Mouse (Mus musculus): ENCODE data around the gene Lrrc52. TPM values are rescaled to one million over a fixed set of nuclear protein-coding genes. Genes with fewer than 3 reads are reported as not detected.
A peak's percentile ranks its signal among the peaks of the same experiment; 100 is the strongest.

Gene Lrrc52
- total and polyA plus RNA-seq, 2 experiments from 2014 or later = not detected

DNA sequence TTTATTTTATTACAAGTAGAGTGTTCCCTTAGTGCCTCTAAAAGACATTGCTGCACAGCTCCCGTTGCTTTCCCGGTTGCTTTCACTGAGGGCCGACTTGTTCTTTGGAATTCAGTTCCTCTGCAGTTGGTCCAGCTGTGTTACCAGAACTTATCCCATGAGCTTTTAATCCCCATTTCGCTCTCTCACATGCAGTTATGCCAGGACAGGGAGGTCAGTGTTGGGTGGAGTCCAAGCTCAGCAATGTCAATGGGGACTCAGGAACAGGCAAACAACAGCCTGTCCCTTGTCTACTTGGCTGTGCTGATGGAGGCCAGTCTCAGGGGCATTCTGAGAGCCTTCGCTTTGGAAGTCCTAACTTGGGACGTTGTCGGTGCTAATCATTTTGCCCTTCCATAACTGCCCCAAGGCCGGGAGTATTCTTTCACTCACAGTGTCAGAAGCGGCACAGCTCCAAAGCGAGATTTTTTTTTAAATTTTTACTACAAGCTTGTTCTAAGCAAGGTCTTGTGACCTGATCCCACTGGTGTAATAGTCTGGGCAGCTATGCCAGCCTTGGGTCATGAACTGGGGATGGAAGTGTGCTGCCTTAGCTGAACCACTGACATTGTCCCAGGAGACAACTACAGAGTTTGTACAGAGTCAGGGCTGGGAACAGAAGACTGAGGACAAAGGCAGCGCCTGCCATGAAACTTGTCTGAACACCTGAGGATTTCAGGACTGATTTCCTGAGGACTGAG is 43.9 kb downstream of the Lrrc52 start:
- ATAC-seq (no peak), DNase-seq (no peak)
- Histone ChIP-seq H3K36me3 (ENCODE audit: insufficient read depth) (no peaks in the 10 kb centered on the region), H3K27ac (ENCODE audit: low read depth, low read length) (no peak overlapping the region), H3K4me1 (ENCODE audit: insufficient read depth) (no peaks in the 10 kb centered on the region), H3K4me2 (ENCODE audit: low read depth) (no peak overlapping the region), H3K9ac (no peak overlapping the region), H3K9me3 (ENCODE audit: low read length) (no peaks in the 10 kb centered on the region), H3K4me3 (ENCODE audit: low read depth, low read length) (no peak overlapping the region), H3K27me3 (ENCODE audit: insufficient read depth, low read length) (no peaks in the 10 kb centered on the region)
- 69% methylated on average over 11 of the region's 11 CpGs for WGBS
- no peak for TF ChIP-seq CTCF (IDR thresholded peaks at IDR 0.05; ENCODE audit: low read depth)

- Histone ChIP-seq H3K27ac (ENCODE audit: low read depth, low read length) (no peak overlapping the region), H3K27me3 (ENCODE audit: insufficient read depth, low read length) (no peaks in the 10 kb centered on the region), H3K4me1 (ENCODE audit: insufficient read depth) (no peaks in the 10 kb centered on the region), H3K4me3 (ENCODE audit: low read depth, low read length) (no peak overlapping the region), H3K36me3 (ENCODE audit: insufficient read depth) (no peaks in the 10 kb centered on the region), H3K4me2 (ENCODE audit: low read depth) (no peak overlapping the region), H3K9me3 (ENCODE audit: low read length) (no peaks in the 10 kb centered on the region), H3K9ac (no peak overlapping the region)
- WGBS = 4% methylated on average over 7 of the region's 7 CpGs
- peak; percentile 97 for TF ChIP-seq CTCF (IDR thresholded peaks at IDR 0.05; ENCODE audit: low read depth)
- DNase-seq (peak; percentile 91), ATAC-seq (peak; percentile 69; the same call in 1 of the 2 replicates)
Observed at GRCm38 (mm10) chr1:167414846-167415245, 51.7 kb downstream of the Lrrc52 start.

- TF ChIP-seq CTCF (IDR thresholded peaks at IDR 0.05; ENCODE audit: low read depth) = no peak
- Histone ChIP-seq H3K27me3 (ENCODE audit: insufficient read depth, low read length) (no peaks in the 10 kb centered on the region), H3K4me1 (ENCODE audit: insufficient read depth) (no peaks in the 10 kb centered on the region), H3K9me3 (ENCODE audit: low read length) (no peaks in the 10 kb centered on the region), H3K9ac (no peak overlapping the region), H3K4me3 (ENCODE audit: low read depth, low read length) (no peak overlapping the region), H3K4me2 (ENCODE audit: low read depth) (no peak overlapping the region), H3K36me3 (ENCODE audit: insufficient read depth) (no peaks in the 10 kb centered on the region), H3K27ac (ENCODE audit: low read depth, low read length) (no peak overlapping the region)
- no peak for ATAC-seq
- 75% methylated on average over 12 of the region's 12 CpGs for WGBS
- DNase-seq = no peak
Observed at GRCm38 (mm10) chr1:167411991-167412715, 54.4 kb downstream of the Lrrc52 start.

DNA sequence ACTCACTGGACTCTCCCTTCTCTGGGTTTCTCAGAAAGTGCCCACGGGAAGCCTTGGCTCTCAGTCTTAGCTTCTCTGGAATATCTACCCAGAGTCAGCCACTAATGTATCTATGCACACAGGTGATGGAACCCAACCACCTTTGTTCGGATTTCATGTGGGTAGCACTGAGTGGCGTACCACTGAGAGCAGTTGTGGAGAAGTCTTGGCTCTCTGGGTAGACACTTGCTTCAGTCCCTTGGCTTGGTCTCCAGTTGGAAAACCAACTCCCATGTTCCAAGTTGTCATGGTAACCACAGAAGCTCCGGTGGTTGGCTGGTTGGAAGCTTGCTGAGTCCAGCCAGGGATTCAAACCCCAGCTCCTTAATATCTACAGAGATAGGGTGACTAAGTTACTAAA is 57.0 kb downstream of the Lrrc52 start:
- ATAC-seq = no peak
- WGBS = 73% methylated on average over 4 of the region's 4 CpGs

GRCm38 (mm10) chr1:167405237-167405636 is 61.3 kb downstream of the Lrrc52 start:
- Histone ChIP-seq H3K9me3 (ENCODE audit: low read length) (no peaks in the 10 kb centered on the region), H3K4me3 (ENCODE audit: low read depth, low read length) (no peak overlapping the region), H3K27me3 (ENCODE audit: insufficient read depth, low read length) (no peaks in the 10 kb centered on the region; the same call in 1 of the 2 replicates), H3K27ac (ENCODE audit: low read depth, low read length) (no peak overlapping the region), H3K4me2 (ENCODE audit: low read depth) (no peak overlapping the region), H3K36me3 (ENCODE audit: insufficient read depth) (no peaks in the 10 kb centered on the region), H3K9ac (no peak overlapping the region), H3K4me1 (ENCODE audit: insufficient read depth) (no peaks in the 10 kb centered on the region)
- ATAC-seq (no peak), DNase-seq (no peak)
- TF ChIP-seq CTCF (IDR thresholded peaks at IDR 0.05; ENCODE audit: low read depth) = no peak
- 89% methylated on average over 4 of the region's 4 CpGs for WGBS

More for the DNA sequence above, 57.0 kb downstream of the Lrrc52 start:
- Histone ChIP-seq H3K9me3 (ENCODE audit: low read length) (no peaks in the 10 kb centered on the region), H3K4me3 (ENCODE audit: low read depth, low read length) (no peak overlapping the region), H3K36me3 (ENCODE audit: insufficient read depth) (no peaks in the 10 kb centered on the region), H3K27ac (ENCODE audit: low read depth, low read length) (no peak overlapping the region), H3K4me2 (ENCODE audit: low read depth) (no peak overlapping the region), H3K27me3 (ENCODE audit: insufficient read depth, low read length) (no peaks in the 10 kb centered on the region), H3K9ac (no peak overlapping the region), H3K4me1 (ENCODE audit: insufficient read depth) (no peaks in the 10 kb centered on the region)
- DNase-seq = no peak
- TF ChIP-seq CTCF (IDR thresholded peaks at IDR 0.05; ENCODE audit: low read depth) = no peak

Other genes starting within 250 kb of the Lrrc52 start
- 80.7 and 82.2 TPM in 2 replicates for gene Uck2, start 181.5 kb downstream of the Lrrc52 start, total RNA-seq (2014; rRNA removed)
- 48.2 and 59.3 TPM in 2 replicates for gene Uck2, start 181.5 kb downstream of the Lrrc52 start, polyA plus RNA-seq (2015; fragmentation: Nextera tagmentation; extraction: Ambion mirVana)
- gene Tmco1, start 158.4 kb downstream of the Lrrc52 start, total RNA-seq (2014; rRNA removed) = 55.2 and 60.4 TPM in 2 replicates
- gene Tmco1, start 158.4 kb downstream of the Lrrc52 start, polyA plus RNA-seq (2015; fragmentation: Nextera tagmentation; extraction: Ambion mirVana) = 70.0 and 76.7 TPM in 2 replicates
- gene Aldh9a1, start 116.8 kb downstream of the Lrrc52 start, total RNA-seq (2014; rRNA removed) = 13.2 and 18.7 TPM in 2 replicates
- gene Aldh9a1, start 116.8 kb downstream of the Lrrc52 start, polyA plus RNA-seq (2015; fragmentation: Nextera tagmentation; extraction: Ambion mirVana) = 26.3 and 36.7 TPM in 2 replicates
- 192 and 268 TPM in 2 replicates for gene Mgst3, start 72.9 kb downstream of the Lrrc52 start, total RNA-seq (2014; rRNA removed)
- gene Mgst3, start 72.9 kb downstream of the Lrrc52 start, polyA plus RNA-seq (2015; fragmentation: Nextera tagmentation; extraction: Ambion mirVana) = 243 and 282 TPM in 2 replicates
- gene Rxrg, start 131.6 kb upstream of the Lrrc52 start, total RNA-seq (2014; rRNA removed) = 25.9 and 46.0 TPM in 2 replicates
- 30.1 and 43.3 TPM in 2 replicates for gene Rxrg, start 131.6 kb upstream of the Lrrc52 start, polyA plus RNA-seq (2015; fragmentation: Nextera tagmentation; extraction: Ambion mirVana)
- 1.2 and 5.2 TPM in 2 replicates for gene Lmx1a, start 222.5 kb upstream of the Lrrc52 start, total RNA-seq (2014; rRNA removed)
- 0.54 and 1.5 TPM in 2 replicates for gene Lmx1a, start 222.5 kb upstream of the Lrrc52 start, polyA plus RNA-seq (2015; fragmentation: Nextera tagmentation; extraction: Ambion mirVana)

All from forebrain, postnatal 0 days (tissue).